Mouse (Mus musculus): Measurements from ENCODE around the gene Gnai3.

Gnai3 gene

DNA sequence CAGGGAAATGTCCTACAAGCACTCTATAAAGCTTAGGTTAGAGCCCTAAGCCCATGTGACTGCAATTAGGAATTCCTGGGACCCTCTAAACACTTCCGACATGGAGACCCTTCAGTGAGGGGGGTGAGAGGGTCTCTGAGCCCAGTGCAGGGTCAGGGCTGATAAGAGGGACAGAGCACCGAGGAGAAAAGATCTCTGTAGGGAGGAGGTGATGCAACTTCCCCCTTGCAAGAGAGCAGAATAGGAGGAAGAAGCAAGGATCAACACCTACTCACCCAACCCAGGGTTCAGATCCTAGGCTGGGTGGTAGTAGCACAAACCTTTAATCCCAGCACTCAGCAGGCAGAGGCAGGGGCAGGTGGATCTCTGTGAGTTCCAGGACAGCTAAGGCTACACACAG is 62.8 kb downstream of the Gnai3 start:
- no peak for DNase-seq (ENCODE audit: low read depth)

DNA sequence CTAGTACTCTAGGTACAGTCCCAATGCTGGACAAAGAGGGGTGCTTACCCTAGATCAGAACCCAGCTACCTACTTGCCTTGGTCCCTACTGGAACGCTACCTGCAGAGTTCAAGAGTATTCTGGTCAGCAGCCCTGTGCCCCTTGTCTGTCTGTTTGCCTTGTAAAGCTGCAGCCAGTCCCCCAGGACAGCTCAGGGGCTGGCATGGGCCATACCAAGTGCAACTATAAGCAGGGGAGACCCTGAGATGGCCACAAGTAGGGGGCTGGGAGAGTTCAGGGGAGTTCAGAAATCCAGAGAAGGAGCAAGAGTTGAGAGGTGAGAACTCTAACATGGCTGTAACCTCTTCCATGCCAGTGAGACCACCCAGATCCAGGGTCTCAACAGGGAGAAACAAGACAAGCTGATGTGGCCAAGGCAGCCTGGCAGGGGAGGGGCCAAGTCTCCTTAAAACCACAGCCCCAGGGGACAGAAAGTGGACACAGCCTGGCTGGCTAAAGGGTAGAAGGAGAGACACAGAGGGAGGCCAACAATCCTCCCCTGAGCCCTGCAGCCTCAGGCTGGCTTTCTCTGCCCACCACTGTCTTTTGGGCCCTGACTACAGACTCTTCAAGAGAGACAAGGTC is 63.6 kb downstream of the Gnai3 start:
- DNase-seq (ENCODE audit: low read depth), result no peak

DNA sequence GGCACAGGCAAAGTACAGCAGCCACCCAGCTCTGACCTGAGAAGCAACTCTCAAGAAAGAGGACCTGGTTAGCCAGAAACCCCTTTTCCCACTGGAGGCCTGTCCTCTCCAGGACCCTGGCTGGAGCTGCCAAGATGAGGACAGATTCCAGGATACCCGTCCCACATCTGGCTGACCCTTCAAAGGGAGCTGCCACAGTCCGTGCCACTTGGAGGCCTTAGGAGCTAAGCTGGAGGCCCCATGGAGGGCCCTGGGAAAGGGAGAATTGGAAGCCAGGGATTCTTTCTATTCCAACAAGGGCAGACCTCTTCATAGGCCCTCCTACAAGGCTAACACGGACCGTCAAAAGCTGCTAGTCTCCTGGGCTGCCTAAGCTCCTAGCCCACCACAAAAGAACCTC is 64.3 kb downstream of the Gnai3 start:
- no peak for DNase-seq (ENCODE audit: low read depth)

DNA sequence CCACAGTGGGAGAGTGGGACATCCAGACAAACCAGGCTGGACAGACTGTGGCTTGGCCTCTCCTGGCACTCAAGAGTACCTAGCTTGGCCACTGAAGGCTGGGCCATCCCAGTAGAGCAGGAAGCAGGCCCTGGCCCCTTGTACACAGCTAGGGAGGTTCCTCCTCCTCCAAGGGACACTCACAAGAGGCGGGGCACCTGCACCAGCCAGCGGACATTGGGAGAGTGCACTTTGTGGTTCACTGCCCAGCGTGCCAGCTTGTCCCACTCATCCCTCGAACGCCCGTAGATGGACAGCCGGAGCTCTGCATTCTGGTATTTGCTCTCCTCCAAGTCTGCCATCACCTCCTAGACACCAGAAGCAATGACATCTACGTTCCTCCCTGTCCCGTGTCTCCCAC is 69.1 kb downstream of the Gnai3 start:
- no peak for DNase-seq (ENCODE audit: low read depth)

DNA sequence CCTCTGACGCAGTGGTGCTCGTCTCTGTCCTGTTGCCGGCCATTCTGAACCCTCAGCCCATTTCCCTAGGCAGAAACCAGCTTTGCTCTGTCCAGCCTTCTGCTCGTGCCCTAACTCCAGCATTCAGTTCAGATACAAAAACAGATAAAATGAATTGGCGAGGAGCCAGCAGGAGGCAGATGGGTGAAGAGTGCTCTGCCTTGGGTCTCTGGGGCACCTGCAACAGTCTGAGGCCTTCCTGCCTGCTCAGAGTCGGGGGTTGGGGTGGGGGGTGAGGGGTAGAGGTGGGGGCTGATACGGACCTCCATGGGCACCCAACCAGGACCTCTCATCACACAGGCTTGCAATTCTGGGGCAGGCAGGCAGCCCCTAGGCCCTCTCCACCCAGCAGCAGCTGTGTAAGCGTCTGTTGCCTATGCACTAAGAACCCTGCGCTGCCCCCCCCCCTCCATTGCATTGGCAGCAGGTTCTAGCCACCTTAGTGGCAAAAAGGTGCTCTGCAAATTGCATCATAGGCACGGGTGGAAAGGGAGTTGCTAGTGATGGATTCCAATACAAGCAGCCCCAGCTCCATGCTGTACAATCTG is 72.9 kb downstream of the Gnai3 start:
- no peak for DNase-seq (ENCODE audit: low read depth)

DNA sequence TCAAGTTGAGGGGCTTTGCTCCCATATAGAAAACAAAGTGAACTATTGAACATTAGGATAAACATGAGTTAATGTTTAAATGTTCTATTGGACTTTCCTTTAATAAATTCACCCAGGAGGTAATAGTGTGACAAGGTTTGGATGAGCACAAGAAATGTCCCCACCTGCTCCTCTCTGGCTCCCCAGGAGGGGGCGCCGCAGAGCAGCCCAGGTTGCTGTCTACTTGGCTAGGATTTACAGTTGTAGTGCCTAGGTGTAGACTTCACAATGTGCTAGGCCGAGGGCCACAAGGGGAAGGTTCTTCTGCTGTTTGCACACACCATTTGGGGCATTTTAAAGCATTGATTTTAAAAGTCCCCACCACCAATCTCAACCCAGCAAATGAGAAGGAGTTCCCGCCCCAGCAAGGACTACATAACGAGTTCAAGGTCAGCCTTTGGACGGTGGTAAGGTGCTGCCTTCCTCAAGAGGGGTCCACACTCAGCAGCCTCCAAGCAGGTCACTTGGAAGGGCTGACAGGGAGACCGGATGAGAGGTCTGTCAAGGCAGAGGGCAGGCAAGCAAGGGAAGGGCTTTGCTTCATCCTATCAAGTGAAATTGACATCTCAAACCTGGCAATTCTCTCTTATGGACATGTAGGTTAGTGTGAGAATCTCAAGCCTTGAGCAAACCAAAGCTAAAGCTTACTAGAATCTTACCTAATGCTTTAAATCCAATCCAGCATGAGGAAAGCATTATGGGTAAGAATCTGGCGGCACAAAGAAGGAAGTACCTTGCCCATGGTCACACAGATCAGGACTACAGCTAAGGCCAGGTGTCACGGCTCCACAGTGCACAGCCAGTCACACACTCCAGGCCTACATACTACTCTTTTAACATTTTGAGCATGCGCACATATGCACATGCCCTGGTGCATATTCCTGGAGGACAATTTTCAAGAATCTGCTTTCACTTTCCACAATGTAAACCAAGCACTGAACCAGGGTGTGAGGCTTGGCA is 75.4 kb downstream of the Gnai3 start:
- no peak for DNase-seq (ENCODE audit: low read depth)

GRCm38 (mm10) chr3:108069231-108069870 is 76.6 kb downstream of the Gnai3 start:
- no peak for DNase-seq (ENCODE audit: low read depth)

- DNase-seq (ENCODE audit: low read depth), result no peak
Measured at GRCm38 (mm10) chr3:108068826-108069225, 77.1 kb downstream of the Gnai3 start.

- no peak for DNase-seq (ENCODE audit: low read depth)
Measured at GRCm38 (mm10) chr3:108067370-108067934, 78.5 kb downstream of the Gnai3 start.

DNA sequence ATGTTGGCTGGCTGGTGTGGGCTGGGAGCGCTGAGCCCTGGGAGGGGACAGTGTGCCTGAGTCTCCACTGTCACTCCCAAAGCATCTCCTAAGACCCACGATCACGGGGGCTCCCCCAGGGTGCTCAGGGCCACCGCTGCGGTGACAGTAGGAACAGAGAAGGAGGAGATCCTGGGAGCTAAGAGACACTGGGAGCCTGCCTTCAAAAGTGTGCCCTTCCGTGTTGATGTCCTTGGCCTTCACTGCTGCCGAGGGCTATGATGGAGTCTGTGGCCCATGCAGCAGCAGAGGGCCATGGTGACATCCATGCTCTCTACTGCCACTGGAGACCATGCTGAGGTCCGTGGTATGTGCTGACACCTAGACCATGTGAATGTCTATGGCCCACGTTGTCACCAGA is 80.4 kb downstream of the Gnai3 start:
- DNase-seq (ENCODE audit: low read depth), result no peak

- no peak for DNase-seq (ENCODE audit: low read depth)
Measured at GRCm38 (mm10) chr3:108064672-108065071, 81.3 kb downstream of the Gnai3 start.

- DNase-seq (ENCODE audit: low read depth), result no peak
Measured at GRCm38 (mm10) chr3:108062648-108063047, 83.3 kb downstream of the Gnai3 start.

DNA sequence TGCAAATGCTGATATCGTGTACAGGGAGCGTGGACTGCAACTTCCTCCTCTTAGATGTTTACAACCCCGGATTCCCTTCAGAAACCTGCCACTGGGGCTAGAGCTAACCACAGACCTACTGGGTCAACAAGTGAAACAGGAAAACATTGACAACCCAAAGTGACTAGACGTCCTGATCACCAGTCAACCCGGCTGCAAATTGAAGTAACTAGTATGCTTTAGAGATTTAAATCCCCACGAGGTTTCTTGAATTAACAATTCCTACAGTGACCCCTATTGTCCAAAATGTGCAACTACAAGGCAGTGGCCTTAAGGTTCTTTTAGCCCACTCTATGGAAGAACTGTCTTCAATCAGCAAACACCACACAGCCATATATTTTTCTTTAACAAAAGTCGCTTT is 84.5 kb downstream of the Gnai3 start:
- no peak for DNase-seq (ENCODE audit: low read depth)
